Mouse (Mus musculus): ENCODE measurements at regions not wholly inside any gene's neighbourhood (a gene's known extent, or its start where the extent isn't known, plus 50 kb on each side); places are given as distances from the start of the nearest gene placed in this dataset.

GRCm38 (mm10) chr17:9168411-9168810 is 180.3 kb downstream of the 1700010I14Rik start:
- TF ChIP-seq CTCF (conservative IDR thresholded peaks at IDR 0.05; ENCODE audit: low read length) (peak; percentile 56), NANOG (IDR thresholded peaks at IDR 0.05; ENCODE audit: borderline replicate concordance, low read length) (no peak), POU5F1 (IDR thresholded peaks at IDR 0.05; ENCODE audit: borderline replicate concordance, low read length) (no peak)

All from E14TG2a.4 (cell line).